Mouse (Mus musculus) spleen, postnatal 10 days (tissue): ENCODE results near the gene Serinc2.
A peak's percentile ranks its signal among the peaks of the same experiment; 100 is the strongest.
"Not testable (repeated sequence)": the region's sequence is repeated elsewhere in the genome, so short reads cannot be mapped to it uniquely, and the experiment has no call there.

ENCODE experiments used
- DNase-seq, 2 experiments: peaks; one replicate each; pipeline ENCODE4 v3.0.0; 2021 to 2022; ENCODE audit warnings: low spot score in 2 of 2

Serinc2 gene

GRCm38 (mm10) chr4:130264131-130264530, 14.9 kb downstream of the Serinc2 start:
- DNase-seq = no peak

GRCm38 (mm10) chr4:130260406-130260805, 18.6 kb downstream of the Serinc2 start:
- DNase-seq = no peak

- peak; percentile 94 to 96 for DNase-seq
These were observed 26.4 kb downstream of the Serinc2 start for GRCm38 (mm10) chr4:130252441-130253157.

- peak; percentile 41 to 62 for DNase-seq
These were observed 27.2 kb downstream of the Serinc2 start for GRCm38 (mm10) chr4:130251763-130252162.

GRCm38 (mm10) chr4:130251172-130251705, 27.8 kb downstream of the Serinc2 start:
- DNase-seq = peak in 1 of 2 experiments; percentile 57

- no peak for DNase-seq
These were observed 30.4 kb downstream of the Serinc2 start for GRCm38 (mm10) chr4:130248636-130249035.

GRCm38 (mm10) chr4:130246132-130246531, 32.9 kb downstream of the Serinc2 start:
- DNase-seq = peak; percentile 68 to 85

GRCm38 (mm10) chr4:130244749-130245148, 34.3 kb downstream of the Serinc2 start:
- no peak for DNase-seq

- not testable (repeated sequence) for DNase-seq
These were observed 35.4 kb downstream of the Serinc2 start for GRCm38 (mm10) chr4:130243621-130244020.

- DNase-seq = no peak
These were observed 36.0 kb downstream of the Serinc2 start for GRCm38 (mm10) chr4:130242956-130243355.

- peak in 1 of 2 experiments; percentile 60 for DNase-seq
These were observed 38.3 kb downstream of the Serinc2 start for GRCm38 (mm10) chr4:130240695-130241094.

GRCm38 (mm10) chr4:130237607-130238006, 41.4 kb downstream of the Serinc2 start:
- no peak for DNase-seq

GRCm38 (mm10) chr4:130236361-130236760, 42.6 kb downstream of the Serinc2 start:
- no peak for DNase-seq

- DNase-seq = no peak
These were observed 54.9 kb downstream of the Serinc2 start for GRCm38 (mm10) chr4:130224071-130224470.

GRCm38 (mm10) chr4:130222179-130222578, 56.8 kb downstream of the Serinc2 start, which contains the start of gene Gm853:
Gene Gm853, minus strand, starts transcription at chr4:130222401.
- DNase-seq = no peak

GRCm38 (mm10) chr4:130220176-130220575, 58.8 kb downstream of the Serinc2 start:
- DNase-seq = no peak

- no peak for DNase-seq
These were observed 63.6 kb downstream of the Serinc2 start for GRCm38 (mm10) chr4:130215392-130215791.

- no peak for DNase-seq
These were observed 65.1 kb downstream of the Serinc2 start for GRCm38 (mm10) chr4:130213857-130214256.

GRCm38 (mm10) chr4:130213197-130213596, 65.8 kb downstream of the Serinc2 start:
- DNase-seq = no peak

- no peak for DNase-seq
These were observed 66.6 kb downstream of the Serinc2 start for GRCm38 (mm10) chr4:130212421-130212820.

- no peak for DNase-seq
These were observed 67.1 kb downstream of the Serinc2 start for GRCm38 (mm10) chr4:130211870-130212269.
